Comparison of ENCODE assay signal across 7 mouse cellular contexts in the genomic region with DNA sequence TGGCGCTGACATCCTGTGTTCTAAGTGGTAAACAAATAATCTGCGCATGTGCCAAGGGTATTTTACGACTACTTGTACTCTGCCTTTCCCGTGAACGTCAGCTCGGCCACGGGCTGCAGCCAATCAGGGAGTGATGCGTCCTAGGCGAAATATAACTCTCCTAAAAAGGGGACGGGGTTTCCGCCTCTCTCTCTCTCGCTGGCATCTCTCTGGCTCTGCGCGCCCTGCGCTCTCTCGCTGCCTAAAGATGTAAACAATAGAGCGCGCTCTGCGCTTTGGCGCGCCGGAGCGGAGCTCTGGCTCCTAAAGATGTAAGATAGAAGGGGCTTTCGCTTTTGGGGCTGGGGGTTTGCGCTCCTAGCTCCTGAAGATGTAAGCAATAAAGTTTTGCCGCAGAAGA. TPM values are rescaled to one million over a fixed set of nuclear protein-coding genes. Genes with fewer than 3 reads are reported as not detected.
DNase-seq lines count a peak whose midpoint lies in the region; TF ChIP-seq lines count a peak whose summit lies in the region.
"Not testable (repeated sequence)": the region's sequence is repeated elsewhere in the genome, so short reads cannot be mapped to it uniquely, and the experiment has no call there.

No protein-coding gene starts in this region.

- H3K4me1 ChIP-seq in heart, adult 2 months (ENCODE audit: control insufficient read depth, insufficient read depth, low read length), result not testable (repeated sequence)

- TF ChIP-seq EP300 in heart, adult 2 months (IDR thresholded peaks at IDR 0.05; ENCODE audit: insufficient read depth, low read depth, low read length), result not testable (repeated sequence)

- not testable (repeated sequence) for TF ChIP-seq CTCF in heart, adult 2 months (IDR thresholded peaks at IDR 0.05)

- not testable (repeated sequence) for H3K79me2 ChIP-seq in heart, adult 2 months (replicated peaks; ENCODE audit: control insufficient read depth, insufficient read depth, low read length)

- DNase-seq in cerebellum, adult 11 months, result peak; percentile 6
- DNase-seq in cerebellum, adult 9-11 months, result peak; percentile 23
- DNase-seq in heart, adult 2 months, result peak; percentile 10 to 42
- DNase-seq in kidney, adult 8-10 months, result peak; percentile 9 to 15
- peak; percentile 8 to 12 for DNase-seq in left cerebral cortex, adult 18-20 months (ENCODE audit: low spot score in 2 of 2)
- DNase-seq in spleen, postnatal 14 days (ENCODE audit: low spot score in 2 of 2), result peak; percentile 17 to 32
- DNase-seq in thymus, postnatal 25 days, result peak; percentile 5

- H3K4me3 ChIP-seq in heart, adult 2 months, result not testable (repeated sequence)

- not testable (repeated sequence) for H3K27me3 ChIP-seq in heart, adult 2 months (ENCODE audit: control insufficient read depth, insufficient read depth, low read length)

- H3K9ac ChIP-seq in heart, adult 2 months (ENCODE audit: low read depth, low read length), result not testable (repeated sequence)

- intact Hi-C loops in heart, adult 2 months (cut with DNase I), result not testable (repeated sequence)

- TF ChIP-seq POLR2A in heart, adult 2 months (IDR thresholded peaks at IDR 0.05; ENCODE audit: insufficient read depth, low read depth, low read length), result not testable (repeated sequence)

- not testable (repeated sequence) for H3K36me3 ChIP-seq in heart, adult 2 months (ENCODE audit: control insufficient read depth, insufficient read depth, low read length)

- 98% methylated on average over 22 of the region's 26 CpGs for WGBS in heart, adult 2 months

- H3K27ac ChIP-seq in heart, adult 2 months, result not testable (repeated sequence)

RNA-seq across cellular contexts. Expression of a gene that starts 44.8 kb away (rescaled TPM):
- total RNA-seq in heart, adult 2 months (2021), result 1 to 10 TPM; 3.9 to 4.0 TPM
- 3.6 and 4.5 TPM in 2 replicates for polyA plus RNA-seq in heart, adult 2 months (2012; rRNA removed)
- 10 to 100 TPM; 16.7 to 20.3 TPM for total RNA-seq in left cerebral cortex, adult 18-20 months (2021)
